Mouse (Mus musculus): ENCODE results near the gene Atg7.

DNA sequence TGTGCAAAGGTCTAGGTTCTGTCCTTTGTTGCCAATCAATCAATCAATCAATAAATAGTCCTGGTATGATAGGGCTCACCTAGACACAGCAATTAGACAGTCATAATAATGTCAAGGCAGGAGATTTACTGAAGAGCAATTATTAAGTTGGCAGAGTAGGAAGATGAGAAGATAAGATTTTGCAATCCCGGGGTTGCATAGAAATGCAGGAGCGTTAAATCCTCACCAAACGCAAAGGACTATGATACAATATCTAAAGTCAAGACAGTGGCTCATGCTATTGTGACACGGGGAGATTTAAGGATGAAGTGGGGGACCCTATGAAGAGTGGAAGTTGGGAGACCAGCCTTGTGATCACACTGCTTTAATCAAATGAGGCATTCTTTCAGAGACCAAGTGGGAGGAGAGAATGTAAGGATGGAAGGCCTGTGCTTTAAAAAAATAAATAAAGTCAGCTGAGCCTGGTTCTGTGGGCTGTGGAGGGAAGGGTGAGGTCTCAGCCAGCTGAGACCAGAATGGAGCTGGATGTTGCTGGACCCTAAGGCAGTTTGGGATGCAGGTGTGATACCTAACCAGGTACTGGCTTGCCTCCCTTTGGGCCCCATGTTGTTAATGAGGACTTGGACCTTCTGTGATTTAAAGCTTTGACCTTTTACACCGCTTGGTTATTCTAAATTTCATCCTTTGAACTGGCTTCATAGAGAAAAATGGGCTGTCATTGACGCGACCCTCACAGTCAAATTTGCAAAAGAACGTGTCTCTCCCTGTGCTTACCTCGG is 187.0 kb downstream of the Atg7 start:
- no peak for TF ChIP-seq CHD2 (IDR thresholded peaks at IDR 0.05; ENCODE audit: low read depth, low read length)
- TF ChIP-seq ZNF384 (IDR thresholded peaks at IDR 0.05; ENCODE audit: low read depth, low read length): no peak
